Mouse (Mus musculus): ENCODE measurements around the gene Irf1. TPM values are rescaled to one million over a fixed set of nuclear protein-coding genes. Genes with fewer than 3 reads are reported as not detected.

Irf1 gene
- polyA plus RNA-seq, 1 experiment from 2014 or later = 3.7 TPM

DNA sequence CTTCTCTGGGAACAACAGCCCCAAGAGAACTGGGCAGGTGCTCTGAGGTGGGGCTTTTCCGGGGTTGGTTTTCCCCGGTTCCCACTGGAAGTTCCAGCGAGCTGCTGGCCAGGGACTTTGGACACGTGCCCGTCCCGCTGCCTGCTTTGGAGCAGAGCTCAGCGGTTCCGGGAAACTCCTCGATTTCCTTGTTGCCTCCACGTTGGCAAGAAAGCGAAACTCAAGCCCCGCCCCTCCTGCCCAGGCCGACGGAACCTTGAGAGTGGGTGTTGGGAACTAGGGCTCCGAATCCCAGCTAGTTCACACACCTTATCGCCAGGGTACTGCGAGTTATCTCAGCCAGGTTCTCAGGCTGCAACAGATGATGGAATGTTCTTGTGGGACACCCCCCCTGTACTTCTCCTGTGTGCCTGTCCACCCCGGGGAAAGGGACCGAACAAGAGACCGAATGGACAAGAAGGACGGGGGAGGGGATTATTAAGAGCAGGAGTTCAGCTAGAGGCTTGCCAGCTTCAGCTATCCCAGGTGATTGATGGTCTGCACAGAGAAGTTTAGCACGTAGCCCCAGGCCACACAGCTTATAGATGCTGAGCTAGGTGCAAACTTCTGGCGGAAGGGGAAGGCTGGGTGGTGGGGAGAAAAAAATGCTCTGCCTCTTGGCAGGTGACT is 6.9 kb upstream of the Irf1 start:
- Histone ChIP-seq H3K9ac (no peak overlapping the region), H3K9me3 (no peaks in the 10 kb centered on the region), H3K4me3 (peak overlapping the region; percentile 29), H3K27ac (replicated peaks) (peak overlapping the region; percentile 21; the same call in 1 of the 2 replicates), H3K4me2 (peak overlapping the region; percentile 68), H3K4me1 (replicated peaks) (peaks cover 38% of the 10 kb centered on the region), H3K36me3 (no peaks in the 10 kb centered on the region), H3K27me3 (peaks cover 55% of the 10 kb centered on the region)
- 9% methylated on average over 23 of the region's 23 CpGs for WGBS
- ATAC-seq (ENCODE audit: low FRiP score, low read depth) = peak; percentile 14; the same call in 1 of the 2 replicates

GRCm38 (mm10) chr11:53763496-53764140 is 6.2 kb upstream of the Irf1 start:
- peak overlapping the region; percentile 68 for H3K4me2 ChIP-seq
- peak; percentile 70 for ATAC-seq (ENCODE audit: low FRiP score, low read depth)
- H3K4me3 ChIP-seq = peak overlapping the region; percentile 29
- H3K9me3 ChIP-seq = no peaks in the 10 kb centered on the region
- WGBS = 2% methylated on average over 31 of the region's 33 CpGs
- peak overlapping the region; percentile 20 for H3K9ac ChIP-seq
- peaks cover 38% of the 10 kb centered on the region for H3K4me1 ChIP-seq (replicated peaks)
- no peaks in the 10 kb centered on the region for H3K36me3 ChIP-seq
- H3K27me3 ChIP-seq = peaks cover 51% of the 10 kb centered on the region
- peak overlapping the region; percentile 52 for H3K27ac ChIP-seq (replicated peaks)

DNA sequence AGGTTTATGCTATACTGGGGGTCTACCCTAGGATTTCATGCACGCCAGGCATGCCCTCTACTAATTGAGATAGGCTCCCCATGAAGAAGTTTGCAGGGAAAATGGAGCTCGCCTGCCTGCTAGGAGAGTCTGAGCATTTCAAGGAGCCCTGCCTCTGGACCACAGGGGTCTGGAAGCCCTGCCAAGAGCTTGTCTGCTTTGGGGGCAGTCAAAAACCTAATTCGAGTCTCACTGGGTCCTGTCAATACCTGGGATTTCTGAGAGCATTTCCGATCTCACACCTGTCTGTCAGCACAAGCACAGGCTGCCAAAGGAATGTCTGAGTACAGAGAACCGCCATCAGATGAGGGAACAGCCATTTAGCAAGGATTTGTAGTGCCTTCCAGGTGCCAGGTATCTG is 5.2 kb upstream of the Irf1 start:
- no peak for ATAC-seq (ENCODE audit: low FRiP score, low read depth)
- H3K4me3 ChIP-seq = no peak overlapping the region
- 44% methylated on average over 5 of the region's 5 CpGs for WGBS
- no peak overlapping the region for H3K27ac ChIP-seq (replicated peaks)
- no peaks in the 10 kb centered on the region for H3K36me3 ChIP-seq
- H3K9me3 ChIP-seq = no peaks in the 10 kb centered on the region
- no peak overlapping the region for H3K4me2 ChIP-seq
- no peak overlapping the region for H3K9ac ChIP-seq
- peaks cover 34% of the 10 kb centered on the region for H3K4me1 ChIP-seq (replicated peaks)
- H3K27me3 ChIP-seq = peaks cover 51% of the 10 kb centered on the region

DNA sequence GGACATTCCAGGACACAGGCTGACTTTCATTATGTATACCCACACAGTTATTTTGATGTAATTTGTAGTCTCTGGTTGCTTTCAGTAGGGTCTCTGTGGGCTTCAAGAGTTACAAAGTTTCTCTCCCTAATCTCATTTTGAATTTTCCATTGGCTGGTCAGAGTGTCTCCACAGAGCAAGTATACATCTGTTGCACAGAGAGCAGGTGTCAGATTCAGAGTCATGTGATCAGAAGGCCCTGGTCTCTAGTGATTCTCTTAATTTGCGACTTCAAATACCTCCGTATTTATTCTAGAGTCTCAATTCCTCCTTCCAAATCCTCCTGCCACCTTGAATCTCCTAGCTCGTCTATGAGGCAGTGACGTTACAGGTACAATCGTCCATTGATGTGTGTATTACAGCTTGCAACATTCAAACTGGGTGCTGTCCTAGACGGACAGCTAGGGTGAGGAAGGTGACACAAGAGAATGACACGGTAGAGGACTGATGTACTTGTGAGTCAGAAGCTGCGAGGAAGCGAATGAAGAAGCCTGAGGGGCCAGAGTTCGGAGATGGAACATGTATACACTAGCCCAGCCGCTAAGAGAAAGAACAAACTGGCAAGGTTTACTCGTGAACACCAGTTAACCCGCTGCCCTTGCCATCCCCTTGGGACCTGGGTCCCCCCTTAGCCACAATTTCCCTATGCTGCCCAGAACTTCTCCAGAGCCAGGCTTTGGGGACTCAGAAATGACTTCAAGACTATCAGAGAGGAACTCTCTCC is 1.2 kb upstream of the Irf1 start:
- no peaks in the 10 kb centered on the region for H3K36me3 ChIP-seq
- no peak overlapping the region for H3K27ac ChIP-seq (replicated peaks)
- WGBS = 76% methylated on average over 13 of the region's 13 CpGs
- H3K9ac ChIP-seq = no peak overlapping the region
- H3K4me3 ChIP-seq = no peak overlapping the region
- no peak for ATAC-seq (ENCODE audit: low FRiP score, low read depth)
- peaks cover 17% of the 10 kb centered on the region for H3K4me1 ChIP-seq (replicated peaks)
- H3K27me3 ChIP-seq = peaks cover 21% of the 10 kb centered on the region
- H3K4me2 ChIP-seq = no peak overlapping the region
- H3K9me3 ChIP-seq = no peaks in the 10 kb centered on the region

- peak overlapping the region; percentile 70 for H3K4me3 ChIP-seq
- peaks cover 20% of the 10 kb centered on the region for H3K27me3 ChIP-seq
- H3K27ac ChIP-seq (replicated peaks) = no peak overlapping the region
- H3K4me1 ChIP-seq (replicated peaks) = peaks cover 12% of the 10 kb centered on the region
- 64% methylated on average over 12 of the region's 12 CpGs for whole genome bisulfite sequencing
- H3K4me2 ChIP-seq = peak overlapping the region; percentile 97
- ATAC-seq (ENCODE audit: low FRiP score, low read depth) = no peak
- H3K36me3 ChIP-seq = no peaks in the 10 kb centered on the region
- H3K9ac ChIP-seq = no peak overlapping the region
- no peaks in the 10 kb centered on the region for H3K9me3 ChIP-seq
These were observed 633 bp upstream of the Irf1 start for GRCm38 (mm10) chr11:53769185-53769576.

- peak overlapping the region; percentile 97 for H3K4me2 ChIP-seq
- H3K27me3 ChIP-seq = peaks cover 20% of the 10 kb centered on the region
- no peaks in the 10 kb centered on the region for H3K9me3 ChIP-seq
- peak overlapping the region; percentile 57 for H3K9ac ChIP-seq
- peak overlapping the region; percentile 70 for H3K4me3 ChIP-seq
- ATAC-seq (ENCODE audit: low FRiP score, low read depth) = peak; percentile 75
- no peaks in the 10 kb centered on the region for H3K36me3 ChIP-seq
- peak overlapping the region; percentile 10; the same call in 1 of the 2 replicates for H3K27ac ChIP-seq (replicated peaks)
- under 1% methylated on average over 68 of the region's 75 CpGs for WGBS
- peaks cover 12% of the 10 kb centered on the region for H3K4me1 ChIP-seq (replicated peaks)
These were observed 444 bp downstream of the Irf1 start for GRCm38 (mm10) chr11:53770125-53770791.

- Histone ChIP-seq H3K4me3 (peak overlapping the region; percentile 70; the same call in 1 of the 2 replicates), H3K9ac (no peak overlapping the region), H3K4me2 (peak overlapping the region; percentile 97; the same call in 1 of the 2 replicates), H3K27me3 (peaks cover 20% of the 10 kb centered on the region), H3K4me1 (replicated peaks) (peaks cover 12% of the 10 kb centered on the region), H3K9me3 (no peaks in the 10 kb centered on the region), H3K27ac (replicated peaks) (no peak overlapping the region), H3K36me3 (no peaks in the 10 kb centered on the region)
- WGBS = 85% methylated on average over 11 of the region's 11 CpGs
- no peak for ATAC-seq (ENCODE audit: low FRiP score, low read depth)
These were observed 1.4 kb downstream of the Irf1 start for GRCm38 (mm10) chr11:53771001-53771744.

DNA sequence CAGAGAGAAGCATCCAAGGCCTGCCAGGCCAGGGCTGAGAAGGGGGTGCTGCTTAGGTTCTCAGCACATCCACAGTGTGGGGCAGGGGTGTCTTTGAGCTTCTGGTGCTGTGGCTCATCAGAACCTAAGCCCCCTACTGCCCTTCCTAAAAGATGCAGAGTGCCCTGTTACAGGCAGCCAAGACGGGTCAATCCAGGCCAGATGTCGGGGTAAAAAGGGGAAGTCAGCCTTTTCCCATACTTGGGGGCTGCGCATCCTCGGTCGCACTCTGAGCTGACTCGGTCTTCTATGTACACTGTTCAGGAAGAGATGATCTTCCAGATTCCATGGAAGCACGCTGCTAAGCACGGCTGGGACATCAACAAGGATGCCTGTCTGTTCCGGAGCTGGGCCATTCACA is 2.7 kb downstream of the Irf1 start:
- 87% methylated on average over 9 of the region's 9 CpGs for WGBS
- Histone ChIP-seq H3K4me3 (no peak overlapping the region), H3K4me1 (replicated peaks) (peaks cover 12% of the 10 kb centered on the region), H3K27me3 (peaks cover 17% of the 10 kb centered on the region), H3K36me3 (no peaks in the 10 kb centered on the region), H3K27ac (replicated peaks) (no peak overlapping the region), H3K9me3 (no peaks in the 10 kb centered on the region), H3K9ac (no peak overlapping the region), H3K4me2 (no peak overlapping the region)
- ATAC-seq (ENCODE audit: low FRiP score, low read depth) = no peak

DNA sequence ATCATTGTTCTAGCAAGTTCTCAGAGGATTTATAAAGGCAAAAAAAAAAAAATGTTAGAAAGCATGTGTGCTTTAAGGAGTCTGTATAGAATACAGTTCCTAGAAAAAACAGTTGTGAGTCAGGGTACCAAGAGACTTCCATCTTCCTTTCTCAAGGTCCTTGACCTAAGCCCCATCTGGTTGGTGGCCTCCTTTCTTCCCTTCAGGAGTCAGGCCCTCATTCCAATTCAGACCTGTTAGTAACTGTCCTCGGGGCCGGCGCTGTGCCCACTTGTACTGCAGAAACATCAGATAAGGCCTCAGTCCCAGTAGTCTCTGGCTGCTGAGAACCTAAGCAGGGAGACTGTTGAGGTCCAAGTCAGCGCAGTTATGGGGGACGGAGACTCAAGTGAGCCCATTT is 3.3 kb downstream of the Irf1 start, which contains the start of gene Gm17334:
Gene Gm17334 (minus strand): TSS at position 101 of the 400 bp plus-strand sequence.
- H3K4me3 ChIP-seq = no peak within 1 kb of the TSS
- no peak for ATAC-seq (ENCODE audit: low FRiP score, low read depth)
- 92% methylated on average over 5 of the region's 5 CpGs for WGBS

DNA sequence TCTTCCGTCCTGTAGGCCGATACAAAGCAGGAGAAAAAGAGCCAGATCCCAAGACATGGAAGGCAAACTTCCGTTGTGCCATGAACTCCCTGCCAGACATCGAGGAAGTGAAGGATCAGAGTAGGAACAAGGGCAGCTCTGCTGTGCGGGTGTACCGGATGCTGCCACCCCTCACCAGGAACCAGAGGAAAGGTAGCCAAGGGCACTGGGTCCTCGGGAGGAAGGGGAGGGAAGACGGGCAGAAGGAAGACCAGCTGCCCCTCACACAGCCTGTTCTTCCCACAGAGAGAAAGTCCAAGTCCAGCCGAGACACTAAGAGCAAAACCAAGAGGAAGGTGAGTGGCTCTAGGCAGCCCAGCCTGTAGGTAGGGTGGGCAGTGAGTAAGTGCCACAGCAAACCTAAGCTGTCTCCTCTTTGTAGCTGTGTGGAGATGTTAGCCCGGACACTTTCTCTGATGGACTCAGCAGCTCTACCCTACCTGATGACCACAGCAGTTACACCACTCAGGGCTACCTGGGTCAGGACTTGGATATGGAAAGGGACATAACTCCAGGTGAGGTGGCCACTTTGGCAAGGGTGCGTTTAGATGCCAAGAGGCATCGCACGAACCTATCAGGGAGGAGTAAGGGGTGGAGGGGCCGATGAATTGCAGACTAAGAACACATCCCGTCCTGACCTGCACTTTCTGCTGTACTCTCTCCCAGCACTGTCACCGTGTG is 4.0 kb downstream of the Irf1 start:
- Histone ChIP-seq H3K27me3 (peaks cover 14% of the 10 kb centered on the region), H3K9ac (no peak overlapping the region), H3K4me3 (no peak overlapping the region), H3K4me1 (replicated peaks) (peaks cover 12% of the 10 kb centered on the region), H3K36me3 (no peaks in the 10 kb centered on the region), H3K27ac (replicated peaks) (no peak overlapping the region), H3K9me3 (no peaks in the 10 kb centered on the region), H3K4me2 (no peak overlapping the region)
- no peak for ATAC-seq (ENCODE audit: low FRiP score, low read depth)
- 89% methylated on average over 16 of the region's 16 CpGs for WGBS

More for the DNA sequence above, 3.3 kb downstream of the Irf1 start, which contains the start of gene Gm17334:
- Histone ChIP-seq H3K4me1 (replicated peaks) (peaks cover 12% of the 10 kb centered on the region), H3K9ac (no peak within 1 kb of the TSS), H3K27ac (replicated peaks) (no peak within 1 kb of the TSS), H3K27me3 (peaks cover 17% of the 10 kb centered on the region), H3K4me2 (no peak within 1 kb of the TSS), H3K9me3 (no peaks in the 10 kb centered on the region), H3K36me3 (no peaks in the 10 kb centered on the region)
